Mouse (Mus musculus) CH12.LX (cell line): ENCODE measurements at regions not wholly inside any gene's neighbourhood (a gene's known extent, or its start where the extent isn't known, plus 50 kb on each side); places are given as distances from the start of the nearest gene placed in this dataset.

ENCODE experiments used
- DNase-seq: peaks from one replicate; pipeline ENCODE4 v3.0.0-alpha.2; 2013; ENCODE audit errors: extremely low read depth
- H3K27ac ChIP-seq: 2 replicates; pipeline ENCODE4 v1.5.1; 2012; ENCODE audit warnings: low read depth, mild to moderate bottlenecking, control low read depth, moderate library complexity; ENCODE audit not compliant: insufficient read depth
- H3K27me3 ChIP-seq: replicated peaks from 2 replicates; pipeline ENCODE3; 2012; ENCODE audit warnings: inconsistent platforms
- H3K36me3 ChIP-seq, 2 experiments: replicated peaks in 1 of 2; 2 replicates each; pipeline versions ENCODE3 to v1.6.1; 2012; ENCODE audit warnings: inconsistent platforms in 1 of 2, low read length in 1 of 2, mild to moderate bottlenecking in 1 of 2, mixed read lengths in 1 of 2, moderate library complexity in 1 of 2; ENCODE audit not compliant: control insufficient read depth in 1 of 2, insufficient read depth in 1 of 2
- H3K4me1 ChIP-seq, 2 experiments: 2 replicates each; pipeline ENCODE4 v1.6.1; 2012; ENCODE audit warnings: inconsistent platforms in 1 of 2, moderate library complexity in 1 of 2; ENCODE audit not compliant: insufficient read depth in 2 of 2, control insufficient read depth in 1 of 2
- H3K4me2 ChIP-seq: 2 replicates; pipeline ENCODE4 v1.6.1; 2012; ENCODE audit warnings: low read depth, mild to moderate bottlenecking, control low read depth; ENCODE audit not compliant: poor library complexity, insufficient read depth, severe bottlenecking
- H3K4me3 ChIP-seq, 3 experiments: fragments of 150-350 bp in 1 of 3; sonication (generic) in 1 of 3; replicated peaks in 1 of 3; 2 replicates each; pipeline versions ENCODE3 to v1.5.1; 2011 to 2012; ENCODE audit warnings: low read depth in 2 of 3, low read length in 2 of 3, mild to moderate bottlenecking in 2 of 3, moderate library complexity in 2 of 3, control low read depth in 1 of 3, improper control_type of control experiment in 1 of 3, inconsistent platforms in 1 of 3, mixed read lengths in 1 of 3; ENCODE audit not compliant: poor library complexity in 1 of 3
- H3K79me2 ChIP-seq: replicated peaks from 2 replicates; pipeline ENCODE4 v1.6.1; 2012; ENCODE audit warnings: mild to moderate bottlenecking, moderate library complexity; ENCODE audit not compliant: control insufficient read depth, poor library complexity, insufficient read depth, severe bottlenecking; ENCODE audit errors: extremely low read depth
- H3K9ac ChIP-seq: 2 replicates; pipeline ENCODE4 v1.6.1; 2012; ENCODE audit warnings: low read depth, mild to moderate bottlenecking, control low read depth, moderate library complexity; ENCODE audit not compliant: insufficient read depth
- H3K9me3 ChIP-seq: replicated peaks from 2 replicates; pipeline ENCODE3; 2012; ENCODE audit warnings: low read length, inconsistent platforms, mixed read lengths
- E2F4 ChIP-seq: IDR thresholded peaks from 2 replicates; pipeline ENCODE4 v1.6.1; 2011; ENCODE audit warnings: low read depth, low read length, improper control_type of control experiment; ENCODE audit not compliant: insufficient replicate concordance
- ELF1 ChIP-seq: IDR thresholded peaks from 2 replicates; pipeline ENCODE4 v1.6.1; 2014; ENCODE audit warnings: low read depth, mild to moderate bottlenecking, inconsistent platforms, low read length, improper control_type of control experiment
- EP300 ChIP-seq: IDR thresholded peaks from 2 replicates; pipeline ENCODE4 v1.6.1; 2011; ENCODE audit warnings: low read length, improper control_type of control experiment
- JUN ChIP-seq: IDR thresholded peaks from 2 replicates; pipeline ENCODE4 v1.6.1; 2011; ENCODE audit warnings: low read depth, mild to moderate bottlenecking, low read length, improper control_type of control experiment, moderate library complexity; ENCODE audit not compliant: insufficient read depth
- KAT2A ChIP-seq: IDR thresholded peaks from 2 replicates; pipeline ENCODE4 v1.6.1; 2012; ENCODE audit warnings: low read length, improper control_type of control experiment, inconsistent platforms; ENCODE audit not compliant: insufficient replicate concordance
- MAX ChIP-seq: IDR thresholded peaks from 2 replicates; pipeline ENCODE4 v1.6.1; 2011; ENCODE audit warnings: low read length, improper control_type of control experiment
- MEF2A ChIP-seq: IDR thresholded peaks from 2 replicates; pipeline ENCODE4 v1.6.1; 2014; ENCODE audit warnings: low read depth, mild to moderate bottlenecking, inconsistent platforms, low read length, improper control_type of control experiment, borderline replicate concordance
- NELFE ChIP-seq: IDR thresholded peaks from 2 replicates; pipeline ENCODE4 v1.6.1; 2011; ENCODE audit warnings: low read depth, low read length, improper control_type of control experiment
- RAD21 ChIP-seq: IDR thresholded peaks from 2 replicates; pipeline ENCODE4 v1.6.1; 2011; ENCODE audit warnings: low read depth, mild to moderate bottlenecking, low read length, improper control_type of control experiment, moderate library complexity
- RCOR1 ChIP-seq: conservative IDR thresholded peaks from 2 replicates; pipeline ENCODE4 v1.6.1; 2012; ENCODE audit warnings: low read depth, mild to moderate bottlenecking, inconsistent platforms, low read length, improper control_type of control experiment
- SIN3A ChIP-seq: IDR thresholded peaks from 2 replicates; pipeline ENCODE4 v1.6.1; 2012; ENCODE audit warnings: low read length, improper control_type of control experiment, inconsistent platforms
- SMC3 ChIP-seq: IDR thresholded peaks from 2 replicates; pipeline ENCODE4 v1.6.1; 2011; ENCODE audit warnings: low read depth, low read length, improper control_type of control experiment
- TBP ChIP-seq: conservative IDR thresholded peaks from 2 replicates; pipeline ENCODE4 v1.6.1; 2011; ENCODE audit warnings: low read depth, low read length, improper control_type of control experiment
- USF1 ChIP-seq: IDR thresholded peaks from 2 replicates; pipeline ENCODE4 v1.6.1; 2014; ENCODE audit warnings: low read depth, mild to moderate bottlenecking, inconsistent platforms, low read length, improper control_type of control experiment
- ZNF384 ChIP-seq: IDR thresholded peaks from 2 replicates; pipeline ENCODE4 v1.6.1; 2012; ENCODE audit warnings: low read depth, low read length, improper control_type of control experiment, inconsistent platforms
- dilution Hi-C: fragments of 300-500 bp; cut with MboI; formaldehyde crosslinking; loops from 2 replicates; pipeline ENCODE4 v1.14.3; 2020; ENCODE audit warnings: low sequenced_read_pairs; ENCODE audit not compliant: extremely low pct_unique_long_range_greater_than_20kb, extremely low pct_ligation_motif_present
- in situ Hi-C: fragments of 300-500 bp; cut with MboI; formaldehyde crosslinking; loops from 3 replicates; pipeline ENCODE4 v1.14.3; 2019; ENCODE audit warnings: low sequenced_read_pairs, low pct_ligation_motif_present, low pct_unique_long_range_greater_than_20kb, mixed read lengths

- TF ChIP-seq JUN = no peak
- no peak for TF ChIP-seq MAX
- no peak for TF ChIP-seq E2F4
- no peak for TF ChIP-seq RAD21
- TF ChIP-seq ELF1 = no peak
- no peak for TF ChIP-seq TBP
- TF ChIP-seq NELFE = no peak
- no peak for TF ChIP-seq EP300
- TF ChIP-seq, all 38 proteins: peak for 0
- in situ Hi-C loops (no loop called here), dilution Hi-C loops (no loop called here)
Observed at GRCm38 (mm10) chr5:106318246-106318645, 139.7 kb downstream of the Barhl2 start.

GRCm38 (mm10) chr5:106313874-106314273 lies 144.1 kb downstream of the Barhl2 start:
- Histone ChIP-seq H3K9me3 (no peaks in the 10 kb centered on the region), H3K9ac (no peak overlapping the region), H3K27ac (no peak overlapping the region), H3K4me2 (no peak overlapping the region), H3K4me3 (no peak overlapping the region), H3K27me3 (no peaks in the 10 kb centered on the region), H3K4me1 (no peaks in the 10 kb centered on the region), H3K79me2 (no peaks in the 10 kb centered on the region), H3K36me3 (no peaks in the 10 kb centered on the region)
- TF ChIP-seq KAT2A (no peak), ZNF384 (no peak), SIN3A (no peak), RCOR1 (no peak), TBP (no peak), JUN (no peak), MEF2A (no peak)
- dilution Hi-C loops (no loop called here), in situ Hi-C loops (no loop called here)
- DNase-seq = no peak

More at GRCm38 (mm10) chr5:106318246-106318645, 139.7 kb downstream of the Barhl2 start:
- no peaks in the 10 kb centered on the region for H3K79me2 ChIP-seq
- DNase-seq = no peak
- H3K9ac ChIP-seq = no peak overlapping the region
- no peaks in the 10 kb centered on the region for H3K27me3 ChIP-seq
- H3K4me3 ChIP-seq = no peak overlapping the region
- no peaks in the 10 kb centered on the region for H3K36me3 ChIP-seq
- H3K9me3 ChIP-seq = no peaks in the 10 kb centered on the region
- no peaks in the 10 kb centered on the region for H3K4me1 ChIP-seq
- H3K4me2 ChIP-seq = no peak overlapping the region
- H3K27ac ChIP-seq = no peak overlapping the region

GRCm38 (mm10) chr5:106301372-106301771 lies 156.6 kb downstream of the Barhl2 start:
- dilution Hi-C loops (no loop called here), in situ Hi-C loops (no loop called here)
- H3K4me1 ChIP-seq = no peaks in the 10 kb centered on the region

More at GRCm38 (mm10) chr5:106301372-106301771, 156.6 kb downstream of the Barhl2 start:
- Histone ChIP-seq H3K79me2 (no peaks in the 10 kb centered on the region), H3K36me3 (no peaks in the 10 kb centered on the region), H3K27ac (no peak overlapping the region), H3K9ac (no peak overlapping the region), H3K27me3 (no peaks in the 10 kb centered on the region), H3K4me3 (no peak overlapping the region), H3K9me3 (no peaks in the 10 kb centered on the region), H3K4me2 (no peak overlapping the region)
- DNase-seq = peak; percentile 5
- TF ChIP-seq USF1 = no peak
- 0 out of 2 replicates have a peak, but pooled peaks have one; percentile 3 for TF ChIP-seq SMC3
